Mouse (Mus musculus) bone marrow, adult 2 months (tissue): ENCODE measurements around the gene Sdk1.

ENCODE experiments used
- CTCF ChIP-seq: fragments of 200-500 bp; IDR thresholded peaks from 2 replicates; pipeline ENCODE4 v1.5.1; 2011; ENCODE audit warnings: low read length, control low read depth; ENCODE audit not compliant: control insufficient read depth, insufficient read depth
- POLR2A ChIP-seq: fragments of 200-500 bp; IDR thresholded peaks from 2 replicates; pipeline ENCODE4 v1.6.1; 2011; ENCODE audit warnings: low read depth, mild to moderate bottlenecking, control low read depth, low read length, borderline replicate concordance; ENCODE audit not compliant: control insufficient read depth

- no peak for TF ChIP-seq POLR2A
- TF ChIP-seq CTCF, result no peak
Observed at GRCm38 (mm10) chr5:141984322-141984721, 743.0 kb downstream of the Sdk1 start.
